Mouse (Mus musculus): ENCODE data around the gene Plek. TPM values are rescaled to one million over a fixed set of nuclear protein-coding genes. Genes with fewer than 3 reads are reported as not detected.

The Plek gene
- polyA plus RNA-seq (2015; fragmentation: Nextera tagmentation; extraction: Ambion mirVana), result 9.9 and 16.7 TPM in 2 replicates

DNA sequence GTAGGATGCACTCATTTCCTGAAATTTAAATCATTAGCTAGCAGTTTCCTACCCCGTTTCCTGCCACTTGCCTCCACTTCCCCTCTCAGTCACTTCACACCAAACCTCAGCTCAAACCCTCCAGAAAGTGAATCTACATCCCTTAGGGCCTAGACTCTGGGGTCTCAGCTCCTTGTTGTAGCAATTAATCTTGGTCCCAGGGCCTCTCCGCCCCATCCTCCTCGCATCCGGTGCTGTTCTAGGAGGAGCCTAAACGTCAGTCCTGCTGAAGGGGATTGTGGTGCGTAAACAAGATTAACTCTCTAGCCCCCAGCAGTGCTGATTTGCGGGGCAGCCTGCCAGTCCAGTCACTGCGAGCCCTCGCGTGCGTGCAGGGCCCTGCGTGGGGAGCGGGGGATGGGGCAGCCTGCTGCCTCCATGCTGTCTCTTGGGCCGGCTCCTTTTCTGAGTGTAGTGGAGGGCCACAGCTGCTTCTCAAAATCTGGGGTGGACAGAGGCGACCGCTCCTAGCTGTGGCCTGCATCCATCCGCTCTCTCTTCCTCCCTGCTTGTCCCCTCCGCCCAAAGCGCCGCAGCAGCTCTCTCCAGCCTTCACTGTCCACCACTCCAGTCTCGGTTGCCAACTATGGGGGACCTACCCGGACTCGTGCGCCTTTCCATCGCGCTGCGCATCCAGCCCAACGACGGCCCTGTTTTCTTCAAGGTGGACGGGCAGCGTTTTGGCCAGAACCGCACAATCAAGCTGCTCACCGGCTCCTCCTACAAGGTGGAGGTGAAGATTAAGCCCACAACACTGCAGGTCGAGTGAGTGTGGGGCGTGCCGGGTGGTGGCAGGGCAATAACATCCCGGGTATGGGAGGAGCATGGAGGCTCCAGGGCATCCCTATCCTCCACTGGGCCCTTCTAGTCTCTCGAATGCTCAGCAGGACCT lies at the start of gene Plek, which contains the start of gene Cnrip1:
Plek (minus strand) TSS at position 837 of the 931 bp plus-strand sequence.
Cnrip1 (plus strand) TSS at position 42 of the 931 bp plus-strand sequence.
- Histone ChIP-seq H3K4me2 (replicated peaks; ENCODE audit: low read depth, low read length) (peak within 1 kb of the TSS; percentile 66), H3K9me3 (ENCODE audit: low read length) (no peaks in the 10 kb centered on the region), H3K9ac (replicated peaks; ENCODE audit: low read depth) (peak within 1 kb of the TSS; percentile 56), H3K4me1 (ENCODE audit: insufficient read depth, low read depth, low read length) (0 out of 2 replicates have a peak, but pooled peaks cover 4% of the 10 kb centered on the region), H3K27ac (ENCODE audit: low read length) (peak within 1 kb of the TSS; percentile 55), H3K27me3 (replicated peaks; ENCODE audit: insufficient read depth, low read length) (no peaks in the 10 kb centered on the region), H3K36me3 (ENCODE audit: insufficient read depth, low read length) (no peaks in the 10 kb centered on the region), H3K4me3 (ENCODE audit: low read depth, low read length) (peak within 1 kb of the TSS; percentile 55)
- TF ChIP-seq CTCF (IDR thresholded peaks at IDR 0.05) (no peak), EP300 (IDR thresholded peaks at IDR 0.05) (no peak)
- 2% methylated on average over 38 of the region's 38 CpGs for whole genome bisulfite sequencing
- DNase-seq (ENCODE audit: low spot score) (peak; percentile 76), ATAC-seq (peak; percentile 95)

DNA sequence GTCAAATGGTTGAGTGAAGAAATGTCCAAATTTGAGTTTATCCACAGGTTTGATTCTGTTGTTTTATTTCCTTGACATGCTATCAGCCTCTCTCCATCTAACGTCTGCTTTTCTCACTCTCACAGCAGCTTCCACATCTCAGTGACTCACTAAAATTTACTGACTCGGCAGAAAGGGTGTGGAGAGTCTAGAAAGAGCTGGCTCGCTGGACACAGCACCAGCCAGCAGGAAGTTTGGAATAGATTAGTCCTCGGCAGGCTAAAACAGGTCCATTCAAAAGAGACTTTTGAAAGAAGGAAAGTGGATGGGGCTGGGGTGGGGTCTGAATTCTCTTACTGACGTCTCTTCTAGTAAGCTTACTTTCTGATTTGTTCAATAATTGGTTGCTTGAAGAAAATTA lies 33.9 kb upstream of the Plek start:
- no peak overlapping the region for H3K9ac ChIP-seq (replicated peaks; ENCODE audit: low read depth)

DNA sequence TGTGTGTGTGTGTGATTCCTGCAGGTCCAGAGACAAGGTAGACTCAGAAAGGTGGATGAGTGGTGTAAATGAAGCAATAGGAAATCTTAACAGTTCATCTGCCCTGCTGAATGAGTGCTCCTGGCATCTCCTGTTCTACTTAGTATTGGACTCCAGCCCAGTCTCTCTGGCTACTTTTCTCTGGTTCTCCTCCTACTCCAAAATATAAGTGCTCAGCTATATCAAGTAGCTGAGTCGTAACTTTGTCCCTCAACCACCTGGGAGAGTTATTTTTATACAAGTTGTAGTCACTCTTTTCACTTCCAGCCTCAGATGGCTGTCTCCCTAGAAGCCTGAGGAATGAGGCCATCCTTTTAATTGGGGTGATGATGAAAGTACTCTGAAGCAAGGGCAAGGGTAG lies 31.7 kb upstream of the Plek start:
- WGBS, result 35% methylated on average over 1 of the region's 1 CpGs
- ATAC-seq, result peak; percentile 28; the same call in 1 of the 2 replicates
- Histone ChIP-seq H3K27ac (ENCODE audit: low read length) (no peak overlapping the region), H3K9me3 (ENCODE audit: low read length) (no peaks in the 10 kb centered on the region), H3K4me3 (ENCODE audit: low read depth, low read length) (no peak overlapping the region), H3K27me3 (replicated peaks; ENCODE audit: insufficient read depth, low read length) (no peaks in the 10 kb centered on the region), H3K4me1 (ENCODE audit: insufficient read depth, low read depth, low read length) (no peaks in the 10 kb centered on the region), H3K36me3 (ENCODE audit: insufficient read depth, low read length) (no peaks in the 10 kb centered on the region), H3K4me2 (replicated peaks; ENCODE audit: low read depth, low read length) (no peak overlapping the region), H3K9ac (replicated peaks; ENCODE audit: low read depth) (no peak overlapping the region)
- DNase-seq (ENCODE audit: low spot score), result peak; percentile 42
- no peak for TF ChIP-seq CTCF (IDR thresholded peaks at IDR 0.05)
- no peak for TF ChIP-seq EP300 (IDR thresholded peaks at IDR 0.05)

More for the DNA sequence above, 33.9 kb upstream of the Plek start:
- TF ChIP-seq EP300 (IDR thresholded peaks at IDR 0.05), result no peak
- TF ChIP-seq CTCF (IDR thresholded peaks at IDR 0.05), result no peak
- H3K27ac ChIP-seq (ENCODE audit: low read length), result no peak overlapping the region
- no peaks in the 10 kb centered on the region for H3K4me1 ChIP-seq (ENCODE audit: insufficient read depth, low read depth, low read length)
- ATAC-seq (peak; percentile 68), DNase-seq (ENCODE audit: low spot score) (peak; percentile 62)
- H3K27me3 ChIP-seq (replicated peaks; ENCODE audit: insufficient read depth, low read length), result no peaks in the 10 kb centered on the region
- 16% methylated on average over 5 of the region's 5 CpGs for WGBS
- H3K36me3 ChIP-seq (ENCODE audit: insufficient read depth, low read length), result no peaks in the 10 kb centered on the region
- no peak overlapping the region for H3K4me3 ChIP-seq (ENCODE audit: low read depth, low read length)
- H3K9me3 ChIP-seq (ENCODE audit: low read length), result no peaks in the 10 kb centered on the region
- H3K4me2 ChIP-seq (replicated peaks; ENCODE audit: low read depth, low read length), result no peak overlapping the region

- DNase-seq (ENCODE audit: low spot score) (no peak), ATAC-seq (no peak)
- Histone ChIP-seq H3K27ac (ENCODE audit: low read length) (no peak overlapping the region), H3K4me2 (replicated peaks; ENCODE audit: low read depth, low read length) (no peak overlapping the region), H3K36me3 (ENCODE audit: insufficient read depth, low read length) (no peaks in the 10 kb centered on the region), H3K27me3 (replicated peaks; ENCODE audit: insufficient read depth, low read length) (no peaks in the 10 kb centered on the region), H3K9ac (replicated peaks; ENCODE audit: low read depth) (no peak overlapping the region), H3K9me3 (ENCODE audit: low read length) (no peaks in the 10 kb centered on the region), H3K4me1 (ENCODE audit: insufficient read depth, low read depth, low read length) (no peaks in the 10 kb centered on the region), H3K4me3 (ENCODE audit: low read depth, low read length) (no peak overlapping the region)
- TF ChIP-seq EP300 (IDR thresholded peaks at IDR 0.05), result no peak
- 81% methylated on average over 3 of the region's 3 CpGs for WGBS
Measured at GRCm38 (mm10) chr11:17083455-17083854, 31.3 kb upstream of the Plek start.

- Histone ChIP-seq H3K9me3 (ENCODE audit: low read length) (no peaks in the 10 kb centered on the region), H3K36me3 (ENCODE audit: insufficient read depth, low read length) (no peaks in the 10 kb centered on the region), H3K4me3 (ENCODE audit: low read depth, low read length) (no peak overlapping the region), H3K4me2 (replicated peaks; ENCODE audit: low read depth, low read length) (no peak overlapping the region), H3K9ac (replicated peaks; ENCODE audit: low read depth) (no peak overlapping the region), H3K27me3 (replicated peaks; ENCODE audit: insufficient read depth, low read length) (no peaks in the 10 kb centered on the region), H3K27ac (ENCODE audit: low read length) (no peak overlapping the region), H3K4me1 (ENCODE audit: insufficient read depth, low read depth, low read length) (no peaks in the 10 kb centered on the region)
- 44% methylated on average over 2 of the region's 2 CpGs for WGBS
- DNase-seq (ENCODE audit: low spot score) (peak; percentile 70), ATAC-seq (peak; percentile 46; the same call in 1 of the 2 replicates)
- TF ChIP-seq CTCF (IDR thresholded peaks at IDR 0.05) (peak; percentile 79), EP300 (IDR thresholded peaks at IDR 0.05) (no peak)
Measured at GRCm38 (mm10) chr11:17082953-17083352, 30.8 kb upstream of the Plek start.

GRCm38 (mm10) chr11:17082086-17082485 lies 29.9 kb upstream of the Plek start:
- DNase-seq (ENCODE audit: low spot score), result no peak
- TF ChIP-seq CTCF (IDR thresholded peaks at IDR 0.05) (no peak), EP300 (IDR thresholded peaks at IDR 0.05) (no peak)
- Histone ChIP-seq H3K9me3 (ENCODE audit: low read length) (no peaks in the 10 kb centered on the region), H3K27ac (ENCODE audit: low read length) (no peak overlapping the region), H3K9ac (replicated peaks; ENCODE audit: low read depth) (no peak overlapping the region), H3K4me3 (ENCODE audit: low read depth, low read length) (no peak overlapping the region), H3K27me3 (replicated peaks; ENCODE audit: insufficient read depth, low read length) (no peaks in the 10 kb centered on the region), H3K4me2 (replicated peaks; ENCODE audit: low read depth, low read length) (no peak overlapping the region), H3K36me3 (ENCODE audit: insufficient read depth, low read length) (no peaks in the 10 kb centered on the region), H3K4me1 (ENCODE audit: insufficient read depth, low read depth, low read length) (no peaks in the 10 kb centered on the region)
- no peak for ATAC-seq
- 59% methylated on average over 3 of the region's 3 CpGs for WGBS

Measured in lung, postnatal 0 days (tissue).